Mouse (Mus musculus) layer of hippocampus, adult 9-10 months (tissue): ENCODE results near the gene Gm43951.
"Not testable (repeated sequence)": the region's sequence is repeated elsewhere in the genome, so short reads cannot be mapped to it uniquely, and the experiment has no call there.

Experiments used
- DNase-seq: peaks from one replicate; pipeline ENCODE4 v3.0.0; 2022; ENCODE audit warnings: low spot score

The Gm43951 gene

GRCm38 (mm10) chr11:72203440-72203839, 3.2 kb downstream of the Gm43951 start:
- no peak for DNase-seq

- DNase-seq, result no peak
Measured at GRCm38 (mm10) chr11:72196506-72196905, 10.1 kb downstream of the Gm43951 start.

GRCm38 (mm10) chr11:72194259-72194658, 12.4 kb downstream of the Gm43951 start:
- no peak for DNase-seq

GRCm38 (mm10) chr11:72190857-72191256, 15.8 kb downstream of the Gm43951 start:
- DNase-seq, result no peak

- DNase-seq, result no peak
Measured at GRCm38 (mm10) chr11:72184252-72184651, 22.4 kb downstream of the Gm43951 start.

GRCm38 (mm10) chr11:72181136-72181535, 25.5 kb downstream of the Gm43951 start:
- no peak for DNase-seq

GRCm38 (mm10) chr11:72180556-72180955, 26.1 kb downstream of the Gm43951 start:
- no peak for DNase-seq

GRCm38 (mm10) chr11:72176553-72176952, 30.1 kb downstream of the Gm43951 start:
- no peak for DNase-seq

- DNase-seq, result no peak
Measured at GRCm38 (mm10) chr11:72175966-72176365, 30.7 kb downstream of the Gm43951 start.

- DNase-seq, result no peak
Measured at GRCm38 (mm10) chr11:72174721-72175120, 31.9 kb downstream of the Gm43951 start.

GRCm38 (mm10) chr11:72173506-72173905, 33.1 kb downstream of the Gm43951 start:
- DNase-seq, result no peak

GRCm38 (mm10) chr11:72171906-72172305, 34.7 kb downstream of the Gm43951 start:
- DNase-seq, result not testable (repeated sequence)

- DNase-seq, result no peak
Measured at GRCm38 (mm10) chr11:72169871-72170270, 36.8 kb downstream of the Gm43951 start.

GRCm38 (mm10) chr11:72163198-72163597, 43.4 kb downstream of the Gm43951 start:
- DNase-seq, result no peak

GRCm38 (mm10) chr11:72156624-72157023, 50.0 kb downstream of the Gm43951 start:
- no peak for DNase-seq

- no peak for DNase-seq
Measured at GRCm38 (mm10) chr11:72155981-72156428, 50.6 kb downstream of the Gm43951 start.

- no peak for DNase-seq
Measured at GRCm38 (mm10) chr11:72155186-72155980, 51.3 kb downstream of the Gm43951 start.
